Mouse (Mus musculus): ENCODE measurements around the gene B3galt2.

The B3galt2 gene

GRCm38 (mm10) chr1:143640650-143641407 lies at the start of gene B3galt2:
Gene B3galt2, plus strand, starts transcription at chr1:143640664.
- DNase-seq (ENCODE audit: low read depth, low spot score): no peak

DNA sequence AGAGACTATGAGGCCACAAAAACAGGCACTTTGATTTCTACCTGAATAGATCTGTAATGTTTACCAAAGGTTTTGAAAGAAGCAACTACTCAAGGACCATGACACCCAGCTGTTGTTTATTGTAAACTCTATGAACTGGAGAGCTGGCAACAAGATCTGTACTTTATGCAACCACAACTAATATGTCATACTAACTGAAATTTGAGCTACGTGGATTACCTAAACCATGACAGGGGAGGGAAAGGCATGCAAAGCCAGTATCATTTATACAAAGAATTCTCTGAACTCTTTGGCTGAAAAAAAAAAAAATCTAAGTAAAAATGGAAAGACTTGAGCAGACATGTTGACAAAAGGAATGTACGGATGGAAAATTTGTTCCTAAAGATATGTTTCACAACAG lies 43.6 kb upstream of the B3galt2 start:
- no peak for DNase-seq (ENCODE audit: low read depth, low spot score)

DNA sequence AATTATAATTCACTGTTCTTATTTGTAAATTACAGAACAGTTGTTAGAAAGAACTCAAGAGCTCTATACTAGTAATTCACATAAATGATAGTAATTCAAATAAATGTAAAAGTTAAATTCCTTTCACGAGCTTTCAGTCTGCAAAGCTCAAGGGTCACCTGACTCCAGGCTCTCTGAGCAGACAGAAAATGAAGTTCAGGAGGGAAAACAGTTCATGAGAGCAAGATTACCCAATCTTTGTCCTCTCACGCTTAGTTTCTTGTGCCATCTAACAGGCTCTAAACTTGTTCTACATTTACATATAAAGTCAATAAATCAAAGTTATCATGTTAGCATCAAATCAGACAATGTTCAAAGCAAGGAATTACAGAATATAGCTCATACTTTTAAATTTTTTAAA lies 31.6 kb upstream of the B3galt2 start:
- no peak for DNase-seq (ENCODE audit: low read depth, low spot score)

DNA sequence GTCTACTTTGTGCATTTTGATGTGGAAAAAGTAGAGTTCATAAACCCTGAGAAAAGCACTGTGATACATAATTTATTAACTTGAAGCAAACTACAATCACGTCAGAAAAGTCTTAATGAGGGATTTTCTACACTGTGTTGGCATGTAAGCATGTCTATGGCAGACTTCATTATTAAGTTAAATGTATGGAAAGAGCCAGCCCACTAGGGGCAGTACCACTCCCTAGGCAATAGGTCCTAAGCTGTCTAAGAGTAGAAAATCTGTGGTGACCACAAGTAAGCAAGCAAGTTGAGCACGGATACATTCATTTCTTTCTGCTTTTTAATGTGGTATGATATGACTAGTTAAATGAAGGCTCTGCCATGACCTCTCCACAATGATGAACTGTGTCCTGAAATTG lies 27.6 kb upstream of the B3galt2 start:
- peak; percentile 26 for DNase-seq (ENCODE audit: low read depth, low spot score)

- no peak for DNase-seq (ENCODE audit: low read depth, low spot score)
Measured at GRCm38 (mm10) chr1:143619760-143620159, 20.7 kb upstream of the B3galt2 start.

DNA sequence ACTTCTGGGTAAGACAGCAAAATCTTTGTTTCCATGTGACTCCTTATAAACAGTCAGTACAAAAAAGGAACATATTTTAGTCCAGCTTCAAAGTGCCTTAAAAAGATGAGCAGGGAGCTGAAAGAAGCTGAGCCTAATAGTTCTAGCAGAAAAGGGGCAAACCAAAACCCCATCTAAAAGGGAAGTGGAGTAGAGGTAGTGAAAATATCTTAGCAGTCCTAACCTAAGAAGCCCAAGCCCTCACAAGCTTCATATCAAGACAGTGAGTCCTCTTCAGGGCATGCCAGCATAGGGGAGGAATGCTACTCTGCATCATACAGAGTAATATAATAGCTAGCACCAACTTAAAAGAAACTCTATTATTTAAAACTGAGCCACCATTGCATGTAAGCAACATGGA lies 18.5 kb upstream of the B3galt2 start:
- DNase-seq (ENCODE audit: low read depth, low spot score): no peak

GRCm38 (mm10) chr1:143622634-143623033 lies 17.8 kb upstream of the B3galt2 start:
- no peak for DNase-seq (ENCODE audit: low read depth, low spot score)

DNA sequence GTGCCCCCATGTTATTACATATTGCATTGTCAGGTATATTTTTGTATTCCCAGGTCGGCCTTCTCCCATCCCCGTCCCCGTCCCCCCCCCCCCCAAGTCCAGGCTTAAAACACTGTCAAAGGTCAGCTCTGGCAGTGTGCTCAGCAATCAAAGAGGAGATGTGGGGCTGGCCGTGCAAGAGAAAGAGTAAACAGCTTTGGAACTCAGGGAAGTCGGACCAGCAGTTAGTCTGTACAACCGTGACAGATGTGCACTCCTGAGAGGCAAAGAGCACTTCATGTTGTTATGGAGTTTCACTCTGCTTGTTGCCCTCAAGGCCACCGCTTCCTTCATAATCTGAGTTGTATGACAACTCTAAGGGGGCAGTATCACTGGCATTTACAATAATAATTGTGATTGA lies 9.1 kb upstream of the B3galt2 start:
- DNase-seq (ENCODE audit: low read depth, low spot score): no peak

GRCm38 (mm10) chr1:143632361-143632760 lies 8.1 kb upstream of the B3galt2 start:
- no peak for DNase-seq (ENCODE audit: low read depth, low spot score)

GRCm38 (mm10) chr1:143632854-143633587 lies 7.4 kb upstream of the B3galt2 start:
- DNase-seq (ENCODE audit: low read depth, low spot score): no peak

GRCm38 (mm10) chr1:143644221-143644620 lies 3.8 kb downstream of the B3galt2 start:
- peak; percentile 64 for DNase-seq (ENCODE audit: low read depth, low spot score)

- DNase-seq (ENCODE audit: low read depth, low spot score): no peak
Measured at GRCm38 (mm10) chr1:143645386-143645785, 4.9 kb downstream of the B3galt2 start.

DNA sequence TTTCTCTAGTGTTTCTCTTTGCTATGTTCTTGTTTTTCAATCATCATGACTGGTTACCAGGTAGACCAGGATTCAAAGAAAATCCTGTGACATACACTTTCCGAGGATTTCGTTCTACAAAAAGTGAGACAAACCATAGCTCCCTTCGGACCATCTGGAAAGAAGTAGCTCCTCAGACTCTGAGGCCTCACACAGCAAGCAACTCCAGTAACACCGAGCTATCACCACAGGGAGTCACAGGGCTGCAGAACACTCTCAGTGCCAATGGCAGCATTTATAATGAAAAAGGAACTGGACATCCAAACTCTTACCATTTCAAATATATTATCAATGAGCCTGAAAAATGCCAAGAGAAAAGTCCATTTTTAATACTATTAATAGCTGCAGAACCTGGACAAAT lies 5.8 kb downstream of the B3galt2 start:
- no peak for DNase-seq (ENCODE audit: low read depth, low spot score)

DNA sequence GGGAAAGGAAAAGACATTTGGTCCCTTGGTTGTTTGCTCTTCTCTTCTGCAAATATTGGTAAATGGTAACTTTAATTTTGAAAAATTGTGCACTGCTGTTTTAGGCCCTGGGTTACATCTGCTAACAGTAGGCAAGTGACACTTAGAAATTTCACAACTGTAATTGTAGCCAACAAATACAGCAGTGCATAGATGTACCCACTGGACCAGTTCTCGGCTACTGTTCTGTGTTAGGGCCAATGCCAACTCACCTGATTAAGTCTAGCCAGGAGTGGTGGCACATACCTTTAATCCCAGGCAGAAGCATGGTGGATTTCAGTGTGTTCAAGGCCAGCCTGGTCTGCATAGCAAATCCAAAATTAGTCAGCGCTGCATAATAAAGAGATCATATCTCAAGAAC lies 9.9 kb downstream of the B3galt2 start:
- DNase-seq (ENCODE audit: low read depth, low spot score): no peak

- no peak for DNase-seq (ENCODE audit: low read depth, low spot score)
Measured at GRCm38 (mm10) chr1:143653646-143654045, 13.2 kb downstream of the B3galt2 start.

- DNase-seq (ENCODE audit: low read depth, low spot score): no peak
Measured at GRCm38 (mm10) chr1:143663197-143663596, 22.7 kb downstream of the B3galt2 start.

GRCm38 (mm10) chr1:143664786-143665185 lies 24.3 kb downstream of the B3galt2 start:
- peak; percentile 42 for DNase-seq (ENCODE audit: low read depth, low spot score)

DNA sequence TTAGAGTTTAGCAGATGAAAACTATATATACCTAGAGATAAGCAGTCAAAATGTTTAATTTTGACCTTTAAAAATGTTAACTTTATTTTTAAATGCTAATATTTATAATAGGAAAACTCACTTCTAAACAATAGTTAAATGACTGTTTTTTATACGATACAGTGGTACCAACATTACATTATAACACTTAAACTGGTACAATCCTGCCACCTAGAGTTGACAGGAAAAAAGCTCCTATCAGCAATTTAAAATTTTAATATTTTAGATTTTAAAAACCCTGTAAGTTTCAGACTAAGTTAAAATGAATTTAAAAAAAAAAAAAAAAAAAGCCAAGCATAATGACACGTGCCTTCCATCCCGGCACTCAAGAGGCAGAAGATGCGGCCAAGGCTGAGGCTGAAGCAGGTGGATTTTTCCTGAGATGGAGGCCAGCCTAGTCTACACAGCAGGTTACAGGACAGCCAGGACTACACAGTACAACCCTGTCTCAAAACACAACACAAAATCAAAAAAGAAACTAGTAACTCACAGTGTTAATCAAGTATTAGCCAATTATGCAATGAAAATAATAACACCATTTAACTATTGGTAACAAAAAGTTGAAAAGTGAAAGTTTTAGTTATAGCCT lies 35.4 kb downstream of the B3galt2 start:
- no peak for DNase-seq (ENCODE audit: low read depth, low spot score)

DNA sequence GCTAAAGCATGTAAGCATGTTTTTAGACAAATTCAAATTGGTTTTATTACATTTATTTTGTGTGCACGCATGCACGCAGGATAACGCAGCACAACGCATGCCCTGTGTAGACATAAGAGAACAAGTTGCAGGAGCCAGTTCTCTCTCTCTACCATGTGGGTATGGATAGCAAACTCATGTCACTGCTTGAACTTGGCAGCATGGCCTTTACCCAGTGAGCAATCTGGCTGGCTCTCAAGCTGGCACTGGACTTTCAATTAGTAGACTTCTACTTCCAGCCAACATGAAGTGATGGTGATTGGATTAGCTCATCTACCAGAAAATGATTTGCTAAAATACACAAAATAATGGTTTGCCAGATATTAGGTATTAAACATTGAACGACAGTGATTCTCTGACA lies 40.6 kb downstream of the B3galt2 start:
- DNase-seq (ENCODE audit: low read depth, low spot score): no peak

DNA sequence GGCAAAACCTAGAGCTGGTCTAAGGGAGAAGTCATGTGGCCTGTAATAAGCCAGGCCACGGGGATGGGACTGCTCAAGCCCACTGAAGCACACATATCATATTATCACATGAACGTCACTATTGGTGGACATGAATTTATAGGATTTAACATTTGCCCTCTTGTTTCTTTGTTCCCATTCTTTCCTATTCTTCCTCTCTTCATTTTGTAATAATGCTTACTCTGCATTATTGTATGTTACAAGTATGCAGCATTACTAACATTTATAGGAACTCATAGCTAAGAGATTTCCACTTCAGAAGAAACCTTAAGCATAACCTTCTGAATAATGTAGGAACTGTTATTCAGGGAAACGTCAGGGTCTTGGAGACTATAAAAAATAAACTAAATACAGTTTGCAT lies 44.4 kb downstream of the B3galt2 start:
- DNase-seq (ENCODE audit: low read depth, low spot score): no peak

GRCm38 (mm10) chr1:143701736-143702135 lies 61.3 kb downstream of the B3galt2 start:
- DNase-seq (ENCODE audit: low read depth, low spot score): no peak

DNA sequence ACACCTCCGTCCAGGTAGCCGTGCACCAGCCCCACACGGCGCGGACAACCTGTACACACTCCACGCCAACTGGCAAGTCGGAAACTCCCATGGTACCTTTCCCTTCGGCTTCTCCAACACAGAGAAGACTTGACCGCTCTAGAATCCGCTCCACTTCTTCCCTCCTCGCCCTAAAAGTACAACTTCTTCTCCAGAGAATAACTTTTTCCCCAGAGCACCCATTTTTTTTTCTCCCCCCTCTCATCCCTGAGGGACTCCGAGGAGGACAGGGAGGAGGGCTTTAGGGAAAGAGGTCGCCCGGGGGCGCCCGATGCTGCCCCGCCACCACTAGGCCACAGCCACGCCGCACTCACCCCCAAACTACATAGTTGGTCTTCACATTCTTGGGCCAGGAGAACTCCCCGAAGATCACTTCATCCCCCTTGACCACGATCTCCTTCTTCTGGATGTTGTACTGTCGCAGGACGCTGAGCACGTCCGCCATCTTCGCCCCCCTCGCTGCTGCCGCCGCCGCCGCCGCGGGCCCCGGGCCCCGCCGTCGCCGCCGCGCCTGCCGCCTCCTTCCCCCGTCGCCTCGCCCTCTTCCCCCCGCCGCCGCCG lies 61.8 kb downstream of the B3galt2 start:
- peak; percentile 59 for DNase-seq (ENCODE audit: low read depth, low spot score)

Measured in ZHBTc4 (cell line).